Mouse (Mus musculus) lung, embryonic 15.5 days (tissue): Measurements from ENCODE around the gene Foxp1. TPM values are rescaled to one million over a fixed set of nuclear protein-coding genes. Genes with fewer than 3 reads are reported as not detected.

Experiments used
- microRNA-seq: library from miRNA; unstranded; fragments of <30 nt; microRNA quantifications from one replicate; pipeline ENCODE4, GENCODE M21; 2016
- polyA plus RNA-seq: library from polyadenylated mRNA; unstranded; fragments of >200 nt; fragmentation: Nextera tagmentation; extraction: Ambion mirVana; gene quantifications from 2 replicates; pipeline ENCODE4 v1.2.1, GENCODE M21; 2015

The Foxp1 gene
- polyA plus RNA-seq, 1 experiment from 2014 or later: 109 TPM

Small RNA genes lying within 50 kb of the gene (microRNA-seq; reads per million reads assigned to microRNA genes)
- not detected for gene Gm22328
- not detected for gene Gm49348

Other genes with a start within 250 kb of the Foxp1 start
- 26.6 and 27.6 TPM in 2 replicates for gene Eif4e3, start 144.1 kb upstream of the Foxp1 start, polyA plus RNA-seq
- 3.5 and 3.8 TPM in 2 replicates for gene Gm20696, start 144.1 kb upstream of the Foxp1 start, polyA plus RNA-seq
- gene Gpr27, start 170.0 kb upstream of the Foxp1 start, polyA plus RNA-seq: 4.3 and 4.5 TPM in 2 replicates
- gene Prok2, start 203.7 kb upstream of the Foxp1 start, polyA plus RNA-seq: 0.11 and 0.14 TPM in 2 replicates